Mouse (Mus musculus) heart, embryonic 10.5 days (tissue): ENCODE results near the gene Gm14443. TPM values are rescaled to one million over a fixed set of nuclear protein-coding genes. Genes with fewer than 3 reads are reported as not detected.
"Not testable (repeated sequence)": the region's sequence is repeated elsewhere in the genome, so short reads cannot be mapped to it uniquely, and the experiment has no call there.

Experiments used
- DNase-seq: peaks from one replicate; pipeline ENCODE4 v3.0.0-alpha.2; 2017; ENCODE audit warnings: low spot score
- H3K27ac ChIP-seq: fragments of 300-500 bp; sonication (generic); 2 replicates; pipeline ENCODE4 v1.5.1; 2016; ENCODE audit warnings: mild to moderate bottlenecking
- H3K27me3 ChIP-seq: fragments of 300-500 bp; sonication (generic); 2 replicates; pipeline ENCODE4 v1.6.1; 2016; ENCODE audit warnings: mild to moderate bottlenecking; ENCODE audit not compliant: poor library complexity, insufficient read depth, severe bottlenecking
- H3K36me3 ChIP-seq: fragments of 300-500 bp; sonication (generic); 2 replicates; pipeline ENCODE4 v1.6.1; 2016; ENCODE audit warnings: mild to moderate bottlenecking, moderate library complexity
- H3K4me1 ChIP-seq: fragments of 300-500 bp; sonication (generic); 2 replicates; pipeline ENCODE4 v1.6.1; 2016; ENCODE audit warnings: mild to moderate bottlenecking
- H3K4me3 ChIP-seq: fragments of 300-500 bp; sonication (generic); 2 replicates; pipeline ENCODE4 v1.5.1; 2016; ENCODE audit warnings: mild to moderate bottlenecking, moderate library complexity
- H3K9me3 ChIP-seq: fragments of 300-500 bp; sonication (generic); 2 replicates; pipeline ENCODE4 v1.6.1; 2016; ENCODE audit warnings: mild to moderate bottlenecking, moderate library complexity
- WGBS: fragments of 180-500 bp; shearing (Covaris S2); methylation state at CpG from one replicate; pipeline ENCODE4 v1.1.7; 2016; 5-methylcytosine and 5-hydroxymethylcytosine counted together
- polyA plus RNA-seq: library from polyadenylated mRNA; unstranded; fragments of >200 nt; fragmentation: Nextera tagmentation; extraction: Ambion mirVana; gene quantifications from 2 replicates; pipeline ENCODE4 v1.2.1, GENCODE M21; 2016

Gm14443 gene
- polyA plus RNA-seq, result 0.60 and 0.65 TPM in 2 replicates

DNA sequence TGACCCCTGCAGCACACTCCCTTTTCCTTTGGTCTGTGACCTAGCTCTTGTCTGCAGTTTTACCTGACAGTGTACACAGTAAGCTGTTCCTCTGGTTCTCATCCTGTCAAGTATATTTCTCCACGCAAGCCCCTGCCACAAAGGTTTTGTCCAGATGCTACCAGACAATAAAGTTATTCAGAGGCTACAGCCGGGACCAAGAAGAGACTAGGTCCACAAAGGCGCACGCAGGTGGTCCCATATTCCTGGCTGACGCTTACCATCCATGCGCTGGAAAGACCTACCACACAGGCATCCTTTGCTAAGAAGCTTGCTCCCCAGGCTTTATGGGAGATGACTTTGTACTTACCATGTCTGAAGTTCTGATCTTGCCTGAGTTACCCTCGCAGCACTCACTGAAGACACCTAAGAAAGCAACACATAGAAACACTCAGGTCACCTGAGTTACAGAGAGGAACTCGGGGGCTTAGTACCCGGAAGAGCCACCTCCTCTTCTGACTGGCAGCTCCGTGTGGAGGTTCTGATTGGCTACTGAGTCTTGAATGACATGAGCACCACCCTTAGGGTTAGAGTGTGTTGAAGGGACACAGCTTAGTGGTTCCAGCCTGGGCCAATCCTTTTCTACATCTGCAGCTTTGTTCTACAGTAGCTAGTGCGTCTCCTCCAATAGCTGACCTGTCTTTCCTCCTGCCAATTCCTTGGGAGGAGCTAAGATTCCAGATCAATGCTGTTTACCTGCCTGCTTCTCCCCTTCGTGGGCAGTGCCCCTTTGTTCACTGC is at the start of gene Gm14443:
Gene Gm14443 (minus strand): TSS at position 471 of the 780 bp plus-strand sequence.
- H3K4me1 ChIP-seq, DNase-seq, H3K4me3 ChIP-seq, H3K9me3 ChIP-seq, H3K27ac ChIP-seq, H3K27me3 ChIP-seq, H3K36me3 ChIP-seq: not testable (repeated sequence)
- WGBS, result 71% methylated on average over 12 of the region's 12 CpGs

DNA sequence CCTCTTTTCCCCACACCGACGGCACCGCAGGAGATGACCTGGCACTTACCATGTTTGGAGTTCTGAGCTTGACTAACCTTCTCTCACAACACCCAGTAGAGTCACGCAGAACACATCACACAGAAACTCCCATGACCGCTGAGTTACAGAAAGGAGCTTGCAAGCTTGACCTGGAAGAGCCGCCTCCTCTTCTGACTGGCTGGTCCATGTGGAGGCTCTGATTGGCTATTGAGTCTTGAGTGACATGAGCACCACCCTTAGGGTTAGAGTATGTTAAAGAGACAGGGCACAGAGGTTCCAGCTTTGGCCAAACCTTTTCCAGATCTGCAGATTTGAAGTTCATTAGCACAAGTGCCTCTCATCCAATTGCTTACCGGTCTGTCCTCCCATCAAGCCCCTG is 31.1 kb upstream of the Gm14443 start, which contains the start of gene Gm14391:
Gene Gm14391 (minus strand): TSS at position 186 of the 400 bp plus-strand sequence.
- WGBS, result no CpG with 5 or more reads among the region's 7 CpGs

DNA sequence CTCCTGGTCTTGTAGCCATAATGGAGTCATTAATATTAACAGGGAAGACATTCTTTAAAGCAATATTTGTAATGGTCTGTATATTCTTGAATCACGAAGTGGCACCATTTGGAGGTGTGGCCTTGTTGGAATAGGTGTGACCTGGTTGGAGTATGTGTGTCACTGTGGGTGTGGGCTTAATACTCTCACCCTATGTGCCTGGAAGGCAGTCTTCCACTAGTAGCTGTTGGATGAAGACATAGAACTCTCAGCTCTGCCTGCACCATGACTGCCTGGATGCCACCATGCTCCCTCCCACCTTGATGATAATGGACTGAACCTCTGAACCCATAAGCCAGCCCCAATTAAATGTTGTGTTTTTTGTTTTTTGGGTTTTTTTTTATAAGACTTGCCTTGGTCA is 3.3 kb upstream of the Gm14443 start:
- H3K9me3 ChIP-seq, result not testable (repeated sequence)

More for the DNA sequence above, 31.1 kb upstream of the Gm14443 start, which contains the start of gene Gm14391:
- not testable (repeated sequence) for H3K27me3 ChIP-seq, H3K4me1 ChIP-seq, H3K27ac ChIP-seq, H3K9me3 ChIP-seq, DNase-seq, H3K4me3 ChIP-seq, H3K36me3 ChIP-seq

DNA sequence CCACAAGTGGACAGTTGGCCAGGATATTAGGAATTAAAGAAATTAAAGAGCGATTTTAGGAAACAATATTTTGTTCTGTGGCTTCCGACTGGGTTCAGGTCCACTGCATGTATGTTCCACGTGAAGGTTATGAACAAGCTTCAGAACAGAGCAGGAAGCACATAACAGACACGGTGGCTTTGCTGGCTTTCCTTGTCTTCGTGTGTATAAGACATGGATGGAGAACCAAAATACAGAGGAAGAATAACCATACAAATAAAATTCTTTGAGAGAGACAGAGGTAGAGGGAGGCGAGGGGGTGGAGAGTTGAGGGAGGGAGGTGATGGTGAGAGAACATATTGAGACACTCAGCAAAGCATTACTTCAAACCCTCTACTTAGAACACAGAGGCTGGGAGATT is 641 bp upstream of the Gm14443 start:
- Histone ChIP-seq H3K9me3 (no peaks in the 10 kb centered on the region), H3K4me1 (no peaks in the 10 kb centered on the region), H3K36me3 (no peaks in the 10 kb centered on the region), H3K27ac (no peak overlapping the region), H3K4me3 (no peak overlapping the region), H3K27me3 (no peaks in the 10 kb centered on the region)
- DNase-seq, result no peak
- 72% methylated on average over 6 of the region's 6 CpGs for WGBS

More for the DNA sequence above, 3.3 kb upstream of the Gm14443 start:
- not testable (repeated sequence) for H3K36me3 ChIP-seq, H3K27me3 ChIP-seq, H3K27ac ChIP-seq, H3K4me3 ChIP-seq, H3K4me1 ChIP-seq, DNase-seq
- 39% methylated on average over 1 of the region's 1 CpGs for WGBS

DNA sequence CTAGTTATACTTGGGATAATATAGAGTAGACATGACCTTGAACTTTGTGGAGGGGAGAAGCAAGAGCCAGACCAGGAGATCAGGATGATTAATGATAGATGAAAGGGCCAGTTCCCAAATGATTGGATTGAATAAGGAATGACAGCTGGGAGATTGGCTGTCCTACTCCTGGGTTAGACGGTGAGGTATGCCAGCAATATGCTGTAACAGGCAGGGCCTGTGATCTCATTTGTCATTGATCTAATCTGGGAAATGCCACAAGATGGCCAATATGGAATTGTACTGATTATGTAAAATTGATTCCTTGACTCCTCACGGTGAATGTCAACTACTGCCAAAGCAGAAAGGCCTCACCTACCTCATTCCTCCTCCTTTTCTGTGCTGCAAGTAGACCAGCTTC is 1.6 kb downstream of the Gm14443 start:
- DNase-seq, H3K4me3 ChIP-seq, H3K36me3 ChIP-seq, H3K27me3 ChIP-seq, H3K4me1 ChIP-seq, H3K27ac ChIP-seq, H3K9me3 ChIP-seq: not testable (repeated sequence)
- WGBS, result 78% methylated on average over 2 of the region's 2 CpGs

DNA sequence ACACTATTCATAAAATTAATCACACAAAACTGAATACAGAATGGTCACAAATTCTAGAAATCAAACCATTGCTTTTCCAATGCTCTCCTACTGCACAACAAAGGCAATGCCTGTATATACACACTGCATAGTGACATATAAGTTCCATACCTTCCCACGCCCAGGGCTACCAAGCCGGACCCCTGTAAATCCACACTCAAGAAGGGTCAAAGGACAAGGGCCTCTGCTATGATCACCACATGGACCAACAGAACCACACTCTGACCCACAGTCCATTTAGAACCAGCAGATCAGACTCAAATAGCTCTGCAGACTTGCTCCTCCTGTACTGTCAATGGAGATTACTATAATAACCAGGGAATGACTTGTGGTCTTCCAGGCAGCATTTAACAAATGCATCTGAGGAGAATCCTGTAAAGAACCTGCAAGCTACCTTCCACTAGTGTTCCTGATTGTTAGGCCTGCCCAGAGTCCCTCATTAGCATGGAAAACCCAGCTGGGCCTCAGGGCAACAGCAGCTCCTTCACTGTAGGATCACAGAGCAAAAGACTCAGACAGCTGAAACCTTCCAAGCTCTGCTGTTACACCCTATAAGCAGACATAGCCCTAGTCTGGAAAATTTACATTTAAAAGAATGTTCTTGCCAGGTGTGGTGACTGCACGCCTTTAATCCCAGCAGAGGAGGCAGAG is 2.6 kb downstream of the Gm14443 start:
- DNase-seq, H3K27me3 ChIP-seq, H3K27ac ChIP-seq, H3K36me3 ChIP-seq, H3K4me1 ChIP-seq, H3K9me3 ChIP-seq, H3K4me3 ChIP-seq: not testable (repeated sequence)
- WGBS, result 76% methylated on average over 3 of the region's 3 CpGs

DNA sequence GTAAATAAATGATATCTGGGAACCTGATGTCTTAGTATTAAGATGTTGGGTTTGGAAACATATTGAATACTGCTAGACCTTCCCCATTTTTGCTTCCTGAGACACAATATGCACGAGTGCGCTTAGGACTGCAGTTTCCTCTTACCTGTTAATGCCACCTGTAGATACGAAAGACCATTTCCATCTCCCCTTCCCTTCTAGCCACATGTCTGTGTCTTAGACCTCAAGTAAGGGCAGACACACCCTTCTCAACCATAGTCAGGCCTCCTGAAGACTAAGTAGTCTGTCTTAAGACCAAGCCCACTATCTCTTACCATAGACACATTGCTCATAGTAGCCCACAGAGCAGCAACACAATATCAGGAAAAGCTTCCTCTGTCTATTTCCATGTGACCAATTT is 3.5 kb downstream of the Gm14443 start:
- no peaks in the 10 kb centered on the region for H3K27me3 ChIP-seq
- H3K4me1 ChIP-seq, result no peaks in the 10 kb centered on the region
- no peaks in the 10 kb centered on the region for H3K9me3 ChIP-seq
- 84% methylated on average over 3 of the region's 3 CpGs for WGBS
- H3K27ac ChIP-seq, result no peak overlapping the region
- DNase-seq, result no peak
- no peak overlapping the region for H3K4me3 ChIP-seq
- H3K36me3 ChIP-seq, result no peaks in the 10 kb centered on the region

DNA sequence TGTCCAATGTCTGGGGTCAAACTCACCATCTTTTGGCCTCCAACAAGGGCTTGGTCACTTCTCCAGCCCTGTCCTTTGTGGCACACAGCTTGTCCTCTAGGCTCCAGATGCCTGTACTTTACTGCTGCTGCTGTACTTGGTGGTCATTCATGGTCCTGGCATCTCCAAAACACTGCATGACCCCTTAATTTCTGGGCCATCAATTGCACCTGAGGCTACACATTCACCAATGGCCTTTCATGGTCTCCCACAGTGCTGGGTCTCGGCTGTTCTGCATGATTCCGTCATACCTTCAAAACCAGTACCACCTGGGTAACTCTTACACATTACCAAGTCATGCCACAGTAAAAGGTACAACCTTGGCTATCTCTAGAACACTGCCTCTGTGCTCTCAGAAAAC is 8.8 kb downstream of the Gm14443 start:
- WGBS, result 77% methylated on average over 2 of the region's 2 CpGs
- not testable (repeated sequence) for H3K36me3 ChIP-seq, H3K4me3 ChIP-seq, H3K9me3 ChIP-seq, H3K4me1 ChIP-seq, DNase-seq, H3K27me3 ChIP-seq, H3K27ac ChIP-seq

DNA sequence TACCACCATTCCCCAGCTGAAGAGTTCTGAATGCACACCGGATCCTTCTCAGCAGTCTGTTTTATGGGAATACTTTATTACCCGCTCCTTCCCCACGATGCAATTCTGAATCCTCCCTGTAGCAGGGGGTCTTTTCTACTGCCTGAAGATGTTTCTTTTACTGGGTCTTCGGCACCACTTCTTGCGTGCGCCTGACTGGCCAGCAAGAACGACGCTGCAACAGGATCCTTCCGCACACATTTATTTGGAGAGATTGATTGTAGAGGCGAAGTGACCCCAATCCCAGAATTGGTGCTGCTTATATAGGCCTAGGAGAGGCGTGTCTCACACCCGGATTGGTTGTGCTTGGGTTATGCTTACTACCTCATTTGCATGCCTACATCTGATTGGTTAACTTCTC is 10.6 kb downstream of the Gm14443 start:
- not testable (repeated sequence) for H3K27ac ChIP-seq, H3K4me3 ChIP-seq, H3K4me1 ChIP-seq, H3K36me3 ChIP-seq, H3K27me3 ChIP-seq, DNase-seq, H3K9me3 ChIP-seq
- 87% methylated on average over 12 of the region's 12 CpGs for WGBS

DNA sequence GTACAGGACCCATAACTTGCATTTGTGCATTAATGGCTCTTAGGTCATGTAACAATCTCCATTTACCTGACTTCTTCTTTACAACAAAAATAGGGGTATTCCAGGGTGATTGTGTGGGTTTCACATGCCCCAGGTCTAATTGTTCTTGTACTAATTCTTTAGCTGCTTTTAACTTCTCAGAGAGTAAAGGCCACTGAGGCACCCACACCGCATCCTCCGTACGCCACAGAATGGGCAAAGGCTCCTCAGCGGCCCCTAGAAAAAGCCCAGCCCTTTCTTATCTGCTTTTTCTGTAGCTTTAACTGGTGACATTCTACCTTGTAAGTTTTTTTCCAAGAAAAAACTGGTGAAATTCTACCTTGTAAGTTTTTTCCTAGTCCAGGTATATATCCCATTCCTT is 14.2 kb downstream of the Gm14443 start:
- not testable (repeated sequence) for H3K36me3 ChIP-seq, H3K27me3 ChIP-seq
- 86% methylated on average over 4 of the region's 4 CpGs for WGBS

DNA sequence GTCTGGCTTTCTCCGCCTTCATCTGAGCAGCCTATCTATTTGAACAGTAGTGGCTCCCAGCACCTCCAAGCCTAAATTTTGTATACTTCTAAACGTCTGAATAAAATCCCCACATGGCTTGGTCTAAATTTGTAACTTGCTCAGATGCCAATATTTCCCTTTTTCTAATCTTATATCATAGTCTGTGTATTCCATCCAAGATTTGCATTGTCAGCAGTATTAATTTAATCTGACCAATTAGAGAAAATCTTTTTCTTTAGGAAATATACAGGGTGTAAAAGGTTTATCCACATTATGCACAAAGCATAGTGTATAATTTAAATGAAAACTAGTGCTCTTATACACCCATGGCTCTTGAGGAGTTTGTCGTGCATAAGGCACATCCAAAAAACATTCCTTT is 17.0 kb downstream of the Gm14443 start:
- H3K27ac ChIP-seq, result no peak overlapping the region
- H3K36me3 ChIP-seq, result no peaks in the 10 kb centered on the region
- 0 out of 2 replicates have a peak, but pooled peaks cover 5% of the 10 kb centered on the region for H3K9me3 ChIP-seq
- H3K27me3 ChIP-seq, result no peaks in the 10 kb centered on the region
- no peak for DNase-seq
- no peak overlapping the region for H3K4me3 ChIP-seq
- WGBS, result 76% methylated on average over 3 of the region's 3 CpGs
- no peaks in the 10 kb centered on the region for H3K4me1 ChIP-seq

More for the DNA sequence above, 14.2 kb downstream of the Gm14443 start:
- not testable (repeated sequence) for H3K4me1 ChIP-seq, H3K4me3 ChIP-seq, DNase-seq, H3K9me3 ChIP-seq, H3K27ac ChIP-seq

DNA sequence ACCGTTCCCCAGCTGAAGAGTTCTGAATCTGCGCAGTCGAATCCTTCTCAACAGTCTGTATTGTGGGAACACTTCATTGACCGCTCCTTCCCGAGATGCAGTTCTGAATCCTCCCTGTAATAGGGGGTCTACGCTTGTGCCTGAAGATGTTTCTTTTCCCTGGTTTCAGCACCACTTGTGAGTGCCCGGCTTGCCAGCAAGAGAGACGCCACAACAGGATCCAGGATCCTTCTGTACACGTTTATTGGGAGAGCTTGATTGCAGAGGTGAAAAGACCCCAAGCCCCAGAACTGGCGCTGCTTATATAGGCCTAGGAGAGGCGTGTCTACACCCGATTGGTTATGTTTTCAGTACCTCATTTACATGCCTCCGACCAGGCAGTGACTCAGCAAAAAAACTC is 19.0 kb downstream of the Gm14443 start:
- no peaks in the 10 kb centered on the region for H3K4me1 ChIP-seq
- DNase-seq, result no peak
- H3K9me3 ChIP-seq, result 0 out of 2 replicates have a peak, but pooled peaks cover 5% of the 10 kb centered on the region
- no peak overlapping the region for H3K27ac ChIP-seq
- no peak overlapping the region for H3K4me3 ChIP-seq
- no peaks in the 10 kb centered on the region for H3K36me3 ChIP-seq
- 83% methylated on average over 13 of the region's 13 CpGs for WGBS
- no peaks in the 10 kb centered on the region for H3K27me3 ChIP-seq

DNA sequence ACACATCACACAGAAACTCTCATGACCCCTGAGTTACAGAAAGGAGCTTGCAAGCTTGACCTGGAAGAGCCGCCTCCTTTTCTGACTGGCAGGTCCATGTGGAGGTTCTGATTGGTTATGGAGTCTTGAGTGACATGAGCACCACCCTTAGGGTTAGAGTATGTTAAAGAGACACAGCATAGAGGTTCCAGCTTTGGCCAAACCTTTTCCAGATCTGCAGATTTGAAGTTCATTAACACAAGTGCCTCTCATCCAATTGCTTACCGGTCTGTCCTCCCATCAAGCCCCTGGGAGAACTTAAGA is 33.7 kb downstream of the Gm14443 start, which contains the start of gene Gm14399:
Gene Gm14399 (minus strand): TSS at position 20 of the 303 bp plus-strand sequence.
- not testable (repeated sequence) for H3K27ac ChIP-seq, DNase-seq, H3K9me3 ChIP-seq, H3K27me3 ChIP-seq, H3K36me3 ChIP-seq, H3K4me1 ChIP-seq
- WGBS, result 6% methylated on average over 1 of the region's 2 CpGs
- peak within 1 kb of the TSS; percentile 53 for H3K4me3 ChIP-seq
